Mouse (Mus musculus) hindbrain, embryonic 16.5 days (tissue): ENCODE results near the gene Dmrt1. TPM values are rescaled to one million over a fixed set of nuclear protein-coding genes. Genes with fewer than 3 reads are reported as not detected.

Experiments
- ATAC-seq: fragments of 200-750 bp; cut with Nextera tagmentation; 2 replicates; pipeline ENCODE4 v1.8.0; 2017; ENCODE audit warnings: moderate TSS enrichment, moderate library complexity
- H3K27ac ChIP-seq: fragments of 300-500 bp; sonication (generic); 2 replicates; pipeline ENCODE4 v1.5.1; 2014; ENCODE audit warnings: low read depth, mild to moderate bottlenecking, control low read depth, low read length, moderate library complexity
- H3K27me3 ChIP-seq: fragments of 300-500 bp; sonication (generic); replicated peaks from 2 replicates; pipeline ENCODE4 v1.6.1; 2014; ENCODE audit warnings: low read length; ENCODE audit not compliant: control insufficient read depth, insufficient read depth
- H3K36me3 ChIP-seq: fragments of 300-500 bp; sonication (generic); 2 replicates; pipeline ENCODE4 v1.6.1; 2014; ENCODE audit warnings: mild to moderate bottlenecking, low read length, moderate library complexity, mixed read lengths; ENCODE audit not compliant: control insufficient read depth, insufficient read depth
- H3K4me1 ChIP-seq: fragments of 300-500 bp; sonication (generic); 2 replicates; pipeline ENCODE4 v1.6.1; 2014; ENCODE audit warnings: low read depth, low read length; ENCODE audit not compliant: control insufficient read depth, insufficient read depth
- H3K4me2 ChIP-seq: fragments of 300-500 bp; sonication (generic); 2 replicates; pipeline ENCODE4 v1.6.1; 2014; ENCODE audit warnings: mild to moderate bottlenecking, low read length, control low read depth, moderate library complexity
- H3K4me3 ChIP-seq: fragments of 300-500 bp; sonication (generic); 2 replicates; pipeline ENCODE4 v1.5.1; 2014; ENCODE audit warnings: mild to moderate bottlenecking, low read length, control low read depth, moderate library complexity
- H3K9ac ChIP-seq: fragments of 300-500 bp; sonication (generic); 2 replicates; pipeline ENCODE4 v1.6.1; 2014; ENCODE audit warnings: low read depth, mild to moderate bottlenecking, control low read depth, low read length, moderate library complexity
- H3K9me3 ChIP-seq: fragments of 300-500 bp; sonication (generic); 2 replicates; pipeline ENCODE4 v1.6.1; 2014; ENCODE audit warnings: mild to moderate bottlenecking, low read length, moderate library complexity; ENCODE audit not compliant: control insufficient read depth
- WGBS: fragments of 180-500 bp; shearing (Covaris S2); extraction: QIAGEN DNeasy Blood & Tissue Kit; methylation state at CpG from one replicate; pipeline ENCODE4 v1.1.7; 2014; 5-methylcytosine and 5-hydroxymethylcytosine counted together
- polyA plus RNA-seq: library from polyadenylated mRNA; unstranded; fragments of >200 nt; fragmentation: Nextera tagmentation; extraction: Ambion mirVana; gene quantifications from 2 replicates; pipeline ENCODE4 v1.2.1, GENCODE M21; 2015

Gene Dmrt1
- polyA plus RNA-seq, 1 experiment from 2014 or later, result not detected

GRCm38 (mm10) chr19:25635622-25636244 lies 130.3 kb downstream of the Dmrt1 start:
- Histone ChIP-seq H3K9me3 (no peaks in the 10 kb centered on the region), H3K27ac (no peak overlapping the region), H3K4me2 (peak overlapping the region; percentile 79), H3K4me1 (no peaks in the 10 kb centered on the region), H3K9ac (peak overlapping the region; percentile 66), H3K4me3 (peak overlapping the region; percentile 45), H3K36me3 (no peaks in the 10 kb centered on the region), H3K27me3 (no peaks in the 10 kb centered on the region)
- ATAC-seq, result peak; percentile 91
- WGBS, result 15% methylated on average over 22 of the region's 22 CpGs

- Histone ChIP-seq H3K9ac (no peak overlapping the region), H3K27ac (no peak overlapping the region), H3K4me1 (no peaks in the 10 kb centered on the region), H3K4me3 (no peak overlapping the region), H3K4me2 (no peak overlapping the region), H3K27me3 (no peaks in the 10 kb centered on the region), H3K36me3 (no peaks in the 10 kb centered on the region), H3K9me3 (no peaks in the 10 kb centered on the region)
- ATAC-seq, result no peak
- WGBS, result 76% methylated on average over 11 of the region's 11 CpGs
Measured at GRCm38 (mm10) chr19:25638766-25639361, 133.4 kb downstream of the Dmrt1 start.

GRCm38 (mm10) chr19:25641786-25642185 lies 136.4 kb downstream of the Dmrt1 start:
- WGBS, result 85% methylated on average over 6 of the region's 6 CpGs
- no peaks in the 10 kb centered on the region for H3K27me3 ChIP-seq
- H3K9me3 ChIP-seq, result no peaks in the 10 kb centered on the region
- H3K36me3 ChIP-seq, result no peaks in the 10 kb centered on the region
- no peak for ATAC-seq
- no peaks in the 10 kb centered on the region for H3K4me1 ChIP-seq
- H3K9ac ChIP-seq, result no peak overlapping the region
- H3K4me2 ChIP-seq, result no peak overlapping the region
- no peak overlapping the region for H3K27ac ChIP-seq
- no peak overlapping the region for H3K4me3 ChIP-seq

DNA sequence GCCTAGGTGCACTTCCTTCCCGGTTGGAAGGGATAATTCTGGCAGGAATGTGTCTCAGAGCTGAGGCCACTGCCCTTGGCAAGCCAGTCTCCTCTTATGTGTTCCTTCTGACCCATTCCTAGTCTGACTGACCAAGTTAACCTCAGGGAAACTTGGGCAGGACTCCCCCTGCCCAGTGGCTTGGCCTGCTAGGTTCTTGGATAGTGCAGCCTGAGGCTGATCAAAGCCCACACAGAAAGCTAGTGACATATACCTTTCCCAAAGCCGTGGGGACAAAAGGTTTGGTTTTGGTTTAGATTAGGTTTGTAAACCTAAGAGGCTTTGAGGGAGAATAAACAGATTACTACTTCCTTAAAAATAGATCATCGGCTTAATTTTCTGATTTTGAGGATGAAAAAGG lies 141.7 kb downstream of the Dmrt1 start:
- no peak for ATAC-seq
- WGBS, result 69% methylated on average over 3 of the region's 3 CpGs

GRCm38 (mm10) chr19:25648701-25649100 lies 143.3 kb downstream of the Dmrt1 start:
- 78% methylated on average over 4 of the region's 4 CpGs for WGBS
- H3K36me3 ChIP-seq, result no peaks in the 10 kb centered on the region
- H3K4me2 ChIP-seq, result no peak overlapping the region
- no peak overlapping the region for H3K27ac ChIP-seq
- no peaks in the 10 kb centered on the region for H3K4me1 ChIP-seq
- H3K4me3 ChIP-seq, result no peak overlapping the region
- no peak overlapping the region for H3K9ac ChIP-seq
- no peaks in the 10 kb centered on the region for H3K9me3 ChIP-seq
- no peak for ATAC-seq
- no peaks in the 10 kb centered on the region; the same call in 1 of the 2 replicates for H3K27me3 ChIP-seq

More for the DNA sequence above, 141.7 kb downstream of the Dmrt1 start:
- H3K4me1 ChIP-seq, result no peaks in the 10 kb centered on the region
- no peaks in the 10 kb centered on the region; the same call in 1 of the 2 replicates for H3K27me3 ChIP-seq
- no peaks in the 10 kb centered on the region for H3K36me3 ChIP-seq
- H3K4me3 ChIP-seq, result no peak overlapping the region
- H3K9ac ChIP-seq, result no peak overlapping the region
- H3K9me3 ChIP-seq, result no peaks in the 10 kb centered on the region
- no peak overlapping the region for H3K4me2 ChIP-seq
- no peak overlapping the region for H3K27ac ChIP-seq

- 80% methylated on average over 10 of the region's 10 CpGs for WGBS
- no peak for ATAC-seq
- Histone ChIP-seq H3K4me1 (no peaks in the 10 kb centered on the region), H3K36me3 (no peaks in the 10 kb centered on the region), H3K9ac (no peak overlapping the region), H3K9me3 (no peaks in the 10 kb centered on the region), H3K27ac (no peak overlapping the region), H3K27me3 (no peaks in the 10 kb centered on the region; the same call in 1 of the 2 replicates), H3K4me2 (no peak overlapping the region), H3K4me3 (no peak overlapping the region)
Measured at GRCm38 (mm10) chr19:25650474-25650873, 145.1 kb downstream of the Dmrt1 start.

DNA sequence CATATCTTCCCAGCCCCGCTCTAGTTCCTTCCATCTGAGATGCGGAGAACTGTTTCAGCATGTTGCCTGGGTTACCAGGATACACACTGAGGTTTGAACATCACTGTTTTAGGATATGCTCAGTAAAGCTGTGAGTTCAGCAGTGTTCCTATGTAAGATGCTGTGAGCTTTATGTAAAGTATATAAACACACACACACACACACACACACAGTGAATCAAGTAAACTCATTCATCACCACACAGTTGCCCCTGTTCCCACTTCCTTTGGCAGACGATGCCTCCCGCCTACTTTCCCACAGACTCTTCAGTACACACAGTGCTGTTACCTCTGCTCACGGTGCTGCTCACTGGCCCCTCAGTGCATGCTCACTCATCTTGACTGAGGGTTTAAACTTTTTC lies 147.1 kb downstream of the Dmrt1 start:
- H3K9ac ChIP-seq, result no peak overlapping the region
- 65% methylated on average over 5 of the region's 5 CpGs for WGBS
- ATAC-seq, result no peak

More for the DNA sequence above, 147.1 kb downstream of the Dmrt1 start:
- Histone ChIP-seq H3K27me3 (no peaks in the 10 kb centered on the region; the same call in 1 of the 2 replicates), H3K4me3 (no peak overlapping the region), H3K4me1 (no peaks in the 10 kb centered on the region), H3K27ac (no peak overlapping the region), H3K36me3 (no peaks in the 10 kb centered on the region), H3K4me2 (no peak overlapping the region), H3K9me3 (no peaks in the 10 kb centered on the region)

Other genes starting within 250 kb of the Dmrt1 start
- gene Dmrt3, start 104.7 kb downstream of the Dmrt1 start, polyA plus RNA-seq, result 0.16 and 0.47 TPM in 2 replicates
- 0.19 TPM in 1 of 2 replicates, not detected in the other for gene Dmrt2, start 166.8 kb downstream of the Dmrt1 start, polyA plus RNA-seq